Comparison of ENCODE assay signal across 8 mouse cellular contexts in the genomic region with DNA sequence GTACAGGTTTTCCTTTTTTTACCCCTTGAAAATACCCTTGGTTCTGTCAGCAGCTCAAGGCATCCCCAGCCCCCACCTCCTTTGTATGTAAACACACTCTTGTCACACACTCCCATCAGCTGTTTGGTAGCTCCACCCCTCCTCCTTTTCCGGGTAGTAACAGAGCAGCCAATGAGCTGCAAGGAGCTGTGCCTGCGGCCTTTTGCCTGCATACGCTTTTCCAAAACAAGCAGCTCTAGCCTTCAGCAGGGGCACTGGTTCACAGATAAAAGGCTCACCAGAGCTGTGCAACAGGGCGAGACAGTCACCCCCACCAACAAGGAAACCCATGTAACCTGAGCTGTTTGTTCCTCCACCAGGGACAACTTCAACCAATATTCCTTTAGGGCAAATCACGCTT. TPM values are rescaled to one million over a fixed set of nuclear protein-coding genes. Genes with fewer than 3 reads are reported as not detected.
A peak's percentile ranks its signal among the peaks of the same experiment; 100 is the strongest.
DNase-seq lines count a peak whose midpoint lies in the region; ATAC-seq and TF ChIP-seq lines count a peak whose summit lies in the region.

No protein-coding gene starts in this region.

- DNase-seq in ZHBTc4 (ENCODE audit: low read depth, low spot score), result peak; percentile 93
- DNase-seq in gastrocnemius, adult 8-10 months (ENCODE audit: low spot score in 2 of 2), result peak; percentile 69 to 75
- peak; percentile 95 for DNase-seq in induced T-regulatory cell, adult 2 months (ENCODE audit: low read depth)
- DNase-seq in left cerebral cortex, adult 8-10 months (ENCODE audit: low spot score in 2 of 2), result peak; percentile 55 to 69
- peak; percentile 83 to 91 for DNase-seq in right cerebral cortex, postnatal 10 days (ENCODE audit: low spot score in 2 of 2)
- DNase-seq in urinary bladder, postnatal 14 days (ENCODE audit: low spot score), result peak; percentile 89

- ATAC-seq in megakaryocyte, adult 5-6 weeks (ENCODE audit: poor library complexity, severe bottlenecking), result peak; percentile 71

- peak; percentile 66; the same call in 1 of the 2 replicates for TF ChIP-seq POLR2A in cortical plate, adult 2 months (IDR thresholded peaks at IDR 0.05; ENCODE audit: extremely low read depth, insufficient read depth, low read length)

- no peak for TF ChIP-seq CTCF in cortical plate, adult 2 months (IDR thresholded peaks at IDR 0.05; ENCODE audit: extremely low read depth, insufficient read depth, low read length)

- peak overlapping the region; percentile 10; the same call in 1 of the 2 replicates for H3K4me3 ChIP-seq in cortical plate, adult 2 months (ENCODE audit: insufficient read depth, low read length)

- H3K4me1 ChIP-seq in cortical plate, adult 2 months (ENCODE audit: control insufficient read depth, insufficient read depth, low read length), result peaks cover 3% of the 10 kb centered on the region; the same call in 1 of the 2 replicates

- H3K27ac ChIP-seq in cortical plate, adult 2 months (ENCODE audit: insufficient read depth, low read length), result peak overlapping the region; percentile 57

RNA-seq across cellular contexts. Expression of gene Ube2h, which starts 4.0 kb away (rescaled TPM):
- 71.3 and 72.4 TPM in 2 replicates for polyA plus RNA-seq in cortical plate, adult 2 months (2012; rRNA removed)
- total RNA-seq in gastrocnemius, adult 8-10 months (2022), result 10 to 100 TPM; 47.9 to 63.1 (median 52.5) TPM
- total RNA-seq in left cerebral cortex, adult 8-10 months (2022), result 10 to 100 TPM; 85.2 to 87.7 (median 87.5) TPM
- 16.8 and 18.5 TPM in 2 replicates for total RNA-seq in megakaryocyte, adult 5-6 weeks (2015)
- 21.1 and 31.3 TPM in 2 replicates for total RNA-seq in megakaryocyte, adult 5-6 weeks (2017)

Comparison
In these comparisons a context has a peak if more than half of its experiments do, and no peak if none do; other contexts are left out.
1. Peak in every context shown above with its lines: DNase-seq, ATAC-seq, H3K4me3 ChIP-seq and H3K27ac ChIP-seq.